Mouse (Mus musculus): Measurements from ENCODE around the gene Glrx5.

DNA sequence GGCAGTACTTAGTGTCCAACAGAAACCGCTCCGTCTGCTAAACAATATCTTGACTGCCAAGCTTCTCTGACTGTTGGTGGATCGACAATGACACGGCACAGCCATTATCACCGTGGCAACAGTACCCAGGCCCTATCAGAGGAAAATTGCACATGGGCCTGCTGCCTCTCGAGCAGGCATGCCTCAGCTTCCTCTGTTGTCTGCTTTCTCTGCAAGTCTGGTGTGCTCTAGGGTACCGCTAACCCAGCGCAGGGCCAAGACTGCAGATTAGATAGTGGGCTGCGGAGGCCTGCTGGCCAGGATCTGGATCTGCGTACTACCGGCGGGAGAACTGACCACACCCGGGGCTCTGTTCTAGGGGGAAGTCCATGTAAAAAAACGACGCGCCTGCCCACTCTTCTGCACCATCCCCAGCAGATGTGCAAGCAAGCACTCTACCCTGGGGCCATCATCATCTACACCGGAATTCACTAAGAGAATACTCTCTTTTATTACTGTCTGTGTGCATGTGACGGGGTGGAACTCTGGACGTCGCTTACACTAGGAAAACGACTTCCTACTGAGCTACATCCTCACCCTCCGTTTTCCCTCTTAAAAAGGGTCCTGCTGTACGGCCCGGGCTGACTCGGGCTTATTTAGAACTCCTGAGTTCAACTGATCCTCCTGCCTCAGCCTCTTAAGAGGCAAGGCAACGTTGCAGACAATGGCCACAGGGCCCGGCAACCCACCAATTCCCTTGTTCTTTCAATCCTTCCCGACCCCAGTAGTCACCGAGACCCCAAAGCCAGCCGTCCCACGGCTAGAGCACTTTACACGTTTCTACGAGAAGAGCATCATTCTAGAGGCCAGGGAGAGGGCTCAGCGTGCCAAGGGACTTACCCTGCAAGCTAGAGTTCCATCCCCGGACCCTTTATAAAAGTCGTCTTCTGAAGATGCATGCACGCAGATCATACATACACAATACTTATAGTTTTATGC lies 1.1 kb upstream of the Glrx5 start:
- TF ChIP-seq TBP (conservative IDR thresholded peaks at IDR 0.05; ENCODE audit: low read depth, low read length) (no peak), NRF1 (IDR thresholded peaks at IDR 0.05; ENCODE audit: low read depth, low read length) (no peak)

Measured in CH12.LX (cell line).